Mouse (Mus musculus) olfactory bulb, adult 2 months (tissue): ENCODE results near the gene Hoxc12. TPM values are rescaled to one million over a fixed set of nuclear protein-coding genes. Genes with fewer than 3 reads are reported as not detected.

Experiments
- H3K27ac ChIP-seq: fragments of 200-500 bp; 2 replicates; pipeline ENCODE4 v1.5.1; 2012; ENCODE audit warnings: low read depth, low read length; ENCODE audit not compliant: insufficient read depth
- H3K4me1 ChIP-seq: fragments of 200-500 bp; 2 replicates; pipeline ENCODE4 v1.6.1; 2012; ENCODE audit warnings: low read length; ENCODE audit not compliant: control insufficient read depth, insufficient read depth
- H3K4me3 ChIP-seq: fragments of 200-500 bp; 2 replicates; pipeline ENCODE4 v1.5.1; 2012; ENCODE audit warnings: mild to moderate bottlenecking, low read depth, low read length, moderate library complexity; ENCODE audit not compliant: insufficient read depth
- CTCF ChIP-seq: fragments of 200-500 bp; IDR thresholded peaks from 2 replicates; pipeline ENCODE4 v1.5.1; 2012; ENCODE audit warnings: low read depth, mild to moderate bottlenecking, low read length, moderate library complexity; ENCODE audit not compliant: insufficient read depth
- POLR2A ChIP-seq: fragments of 200-500 bp; IDR thresholded peaks from 2 replicates; pipeline ENCODE4 v1.6.1; 2012; ENCODE audit warnings: mild to moderate bottlenecking, low read depth, low read length, moderate library complexity; ENCODE audit not compliant: insufficient read depth
- WGBS: fragments of 180-500 bp; shearing (Covaris S2); methylation state at CpG from one replicate; pipeline ENCODE4 v1.1.7; 2018; 5-methylcytosine and 5-hydroxymethylcytosine counted together
- polyA plus RNA-seq: library from polyadenylated mRNA; stranded (reverse); fragments of >200 nt; gene quantifications from 2 replicates; pipeline ENCODE4 v1.2.4, GENCODE M21; 2012; ENCODE audit warnings: low replicate concordance; ENCODE audit not compliant: missing spikeins, insufficient read depth, insufficient read length

Gene Hoxc12
- polyA plus RNA-seq, 1 experiment = not detected

- TF ChIP-seq POLR2A = no peak
- no peak for TF ChIP-seq CTCF
- no peak within 1 kb of the TSS for H3K4me3 ChIP-seq
- WGBS = under 1% methylated on average over 19 of the region's 20 CpGs
Observed at GRCm38 (mm10) chr15:102976171-102976570, 39.6 kb downstream of the Hoxc12 start, which contains the start of gene Hoxc9. TSS of gene Hoxc9 (plus strand) at chr15:102976439.

GRCm38 (mm10) chr15:102976631-102977422 lies 40.3 kb downstream of the Hoxc12 start:
- Histone ChIP-seq H3K4me1 (peaks cover 4% of the 10 kb centered on the region; the same call in 1 of the 2 replicates), H3K4me3 (no peak overlapping the region), H3K27ac (no peak overlapping the region)
- 1% methylated on average over 37 of the region's 37 CpGs for WGBS
- TF ChIP-seq CTCF (no peak), POLR2A (no peak)

More at GRCm38 (mm10) chr15:102976171-102976570, 39.6 kb downstream of the Hoxc12 start, which contains the start of gene Hoxc9:
- no peak within 1 kb of the TSS for H3K27ac ChIP-seq
- H3K4me1 ChIP-seq = no peaks in the 10 kb centered on the region

GRCm38 (mm10) chr15:102977423-102977974 lies 40.9 kb downstream of the Hoxc12 start:
- 9% methylated on average over 16 of the region's 16 CpGs for WGBS

GRCm38 (mm10) chr15:102978615-102979515 lies 42.3 kb downstream of the Hoxc12 start:
- Histone ChIP-seq H3K4me3 (no peak overlapping the region), H3K4me1 (peaks cover 6% of the 10 kb centered on the region; the same call in 1 of the 2 replicates), H3K27ac (no peak overlapping the region)
- WGBS = 24% methylated on average over 13 of the region's 13 CpGs
- TF ChIP-seq CTCF = no peak

More at GRCm38 (mm10) chr15:102977423-102977974, 40.9 kb downstream of the Hoxc12 start:
- no peak for TF ChIP-seq POLR2A
- no peak for TF ChIP-seq CTCF
- H3K4me1 ChIP-seq = peaks cover 6% of the 10 kb centered on the region; the same call in 1 of the 2 replicates
- H3K27ac ChIP-seq = no peak overlapping the region
- H3K4me3 ChIP-seq = no peak overlapping the region

- Histone ChIP-seq H3K27ac (no peak overlapping the region), H3K4me1 (peaks cover 6% of the 10 kb centered on the region; the same call in 1 of the 2 replicates), H3K4me3 (no peak overlapping the region)
- 5% methylated on average over 1 of the region's 1 CpGs for WGBS
- TF ChIP-seq POLR2A (no peak), CTCF (no peak)
Observed at GRCm38 (mm10) chr15:102979936-102980335, 43.4 kb downstream of the Hoxc12 start.

- H3K4me3 ChIP-seq = no peak overlapping the region
- 4% methylated on average over 11 of the region's 11 CpGs for WGBS
- no peak overlapping the region for H3K27ac ChIP-seq
- TF ChIP-seq POLR2A (no peak), CTCF (no peak)
- H3K4me1 ChIP-seq = peaks cover 6% of the 10 kb centered on the region; the same call in 1 of the 2 replicates
Observed at GRCm38 (mm10) chr15:102980352-102980751, 43.8 kb downstream of the Hoxc12 start.

- H3K27ac ChIP-seq = no peak overlapping the region
- WGBS = 1% methylated on average over 14 of the region's 14 CpGs
- TF ChIP-seq CTCF (no peak), POLR2A (no peak)
- no peak overlapping the region for H3K4me3 ChIP-seq
- H3K4me1 ChIP-seq = peaks cover 6% of the 10 kb centered on the region; the same call in 1 of the 2 replicates
Observed at GRCm38 (mm10) chr15:102980912-102981311, 44.4 kb downstream of the Hoxc12 start.

- H3K4me3 ChIP-seq = no peak overlapping the region
- TF ChIP-seq CTCF = no peak
- no peak for TF ChIP-seq POLR2A
- WGBS = 2% methylated on average over 88 of the region's 88 CpGs
Observed at GRCm38 (mm10) chr15:102981379-102982288, 45.1 kb downstream of the Hoxc12 start.

More at GRCm38 (mm10) chr15:102981379-102982288, 45.1 kb downstream of the Hoxc12 start:
- Histone ChIP-seq H3K4me1 (peaks cover 6% of the 10 kb centered on the region; the same call in 1 of the 2 replicates), H3K27ac (no peak overlapping the region)
